1 mouse cellular context compared by ENCODE assay signal in the genomic region with DNA sequence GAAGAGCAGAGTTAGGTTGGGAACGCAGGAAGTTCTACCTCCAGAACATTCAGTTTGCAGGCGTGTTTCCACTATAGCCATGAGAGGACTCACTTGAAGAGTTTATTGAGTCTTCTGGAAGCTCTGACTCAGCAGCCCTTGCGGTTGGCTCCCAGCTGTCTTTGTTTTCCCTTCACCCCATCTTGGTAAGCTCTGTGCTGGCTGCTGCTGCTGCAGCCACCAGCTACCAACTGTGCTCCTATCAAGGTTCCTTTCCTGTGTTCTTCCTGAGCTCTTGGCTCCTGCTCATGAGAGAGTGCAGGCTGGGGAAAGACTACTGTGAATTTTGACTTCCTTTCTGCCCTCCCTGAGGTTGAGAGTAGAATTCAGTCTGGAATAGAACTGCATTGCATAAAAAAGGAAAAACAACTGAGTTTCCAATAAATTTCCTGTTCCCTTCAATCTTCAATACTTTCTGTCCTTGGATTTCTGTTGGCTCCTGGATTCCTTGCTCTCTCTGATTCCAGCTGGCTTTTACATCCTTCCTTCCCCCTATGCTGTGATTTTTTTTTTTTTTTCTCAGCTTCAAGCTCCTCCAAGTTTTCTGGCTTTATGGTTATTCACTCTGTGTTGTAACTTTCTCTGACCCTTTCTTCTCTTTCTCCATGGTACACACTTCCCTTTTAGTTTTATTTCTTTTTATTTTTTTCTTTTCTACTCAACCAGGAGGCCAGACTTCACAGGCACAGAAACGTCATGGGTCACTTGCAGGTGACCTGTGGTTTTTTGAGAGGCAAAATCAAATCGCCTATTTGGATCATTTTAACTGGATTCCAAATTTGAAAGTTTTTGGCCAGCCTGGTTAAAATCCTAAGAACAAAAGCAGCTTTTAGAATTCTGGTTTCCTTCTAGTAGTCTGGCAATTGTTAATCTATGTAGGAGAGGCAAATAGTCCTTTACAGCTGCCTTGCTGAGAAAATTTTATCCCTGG.
A peak's percentile ranks its signal among the peaks of the same experiment; 100 is the strongest.
TF ChIP-seq lines count a peak whose summit lies in the region.

No protein-coding gene starts in this region.

TF ChIP-seq in CH12.LX, 34 proteins besides CTCF, POLR2A, EP300 and RAD21 (continued from another document):
- TF ChIP-seq CHD2 (IDR thresholded peaks at IDR 0.05; ENCODE audit: low read length) (peak; percentile 58), MEF2A (IDR thresholded peaks at IDR 0.05; ENCODE audit: borderline replicate concordance, low read depth, low read length) (peak; percentile 54; the same call in 1 of the 2 replicates), UBTF (IDR thresholded peaks at IDR 0.05; ENCODE audit: low read depth, low read length) (no peak), MYC (IDR thresholded peaks at IDR 0.05; ENCODE audit: low read depth, low read length) (no peak), E2F4 (IDR thresholded peaks at IDR 0.05; ENCODE audit: insufficient replicate concordance, low read depth, low read length) (no peak), JUN (IDR thresholded peaks at IDR 0.05; ENCODE audit: insufficient read depth, low read depth, low read length) (peak; percentile 81), SMC3 (IDR thresholded peaks at IDR 0.05; ENCODE audit: low read depth, low read length) (no peak), MAFK (IDR thresholded peaks at IDR 0.05; ENCODE audit: insufficient replicate concordance, low read length) (peak; percentile 84), PAX5 (IDR thresholded peaks at IDR 0.05; ENCODE audit: low read length) (no peak), GABPA (IDR thresholded peaks at IDR 0.05; ENCODE audit: insufficient replicate concordance, low read depth, low read length) (no peak), IRF4 (IDR thresholded peaks at IDR 0.05; ENCODE audit: low read depth, low read length) (peak; percentile 64), USF2 (conservative IDR thresholded peaks at IDR 0.05; ENCODE audit: low read depth, low read length) (no peak), TCF12 (IDR thresholded peaks at IDR 0.05; ENCODE audit: low read depth, low read length) (peak; percentile 72), JUND (conservative IDR thresholded peaks at IDR 0.05; ENCODE audit: low read depth, low read length) (peak; percentile 92), ETS1 (conservative IDR thresholded peaks at IDR 0.05; ENCODE audit: low read depth, low read length) (peak; percentile 95)
